Mouse (Mus musculus) thymus, adult 18-20 months (tissue): ENCODE results near the gene Tmco1.

ENCODE experiments used
- DNase-seq, 2 experiments: peaks; one replicate each; pipeline ENCODE4 v3.0.0; 2022; ENCODE audit warnings: mixed read lengths in 2 of 2

Tmco1 gene

DNA sequence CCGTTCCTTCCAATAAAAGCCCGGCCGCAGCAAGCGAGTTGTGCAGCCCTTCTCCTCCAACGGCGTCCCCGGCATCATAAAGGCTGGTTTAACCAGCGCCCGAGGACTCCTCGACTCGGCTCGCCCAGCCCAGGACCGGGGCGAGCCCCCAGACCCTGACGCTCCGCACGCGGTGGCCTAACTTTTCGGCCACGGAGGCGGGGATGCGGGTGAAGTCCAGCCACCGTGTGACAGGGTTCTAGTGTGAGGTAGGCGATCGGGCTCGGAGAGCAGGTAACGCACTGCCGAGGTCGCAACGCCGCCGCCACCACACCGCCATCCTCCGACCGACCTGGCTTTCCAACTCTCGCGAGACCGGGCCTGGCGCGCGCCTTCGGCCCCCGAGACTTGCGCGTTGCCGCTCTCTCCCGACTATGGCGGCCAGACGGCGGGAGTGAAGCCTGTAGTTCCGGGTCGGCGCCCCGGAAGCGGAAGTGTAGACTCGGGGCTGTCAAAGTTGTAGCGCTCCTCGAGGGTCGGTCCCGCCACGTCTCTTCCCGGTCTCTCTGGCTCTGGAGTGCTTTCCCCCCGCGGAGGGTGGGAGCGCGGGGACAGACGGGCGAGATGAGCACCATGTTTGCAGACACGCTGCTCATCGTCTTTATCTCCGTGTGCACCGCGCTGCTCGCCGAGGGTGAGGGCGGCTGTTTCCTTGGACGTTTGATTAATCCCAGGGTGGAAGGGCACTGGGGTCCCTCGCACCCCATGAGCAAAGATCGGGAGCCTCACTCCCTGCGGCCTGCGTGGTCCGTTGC is at the start of gene Tmco1:
Tmco1 (plus strand) TSS at position 118 of the 794 bp plus-strand sequence.
- peak; percentile 97 for DNase-seq

DNA sequence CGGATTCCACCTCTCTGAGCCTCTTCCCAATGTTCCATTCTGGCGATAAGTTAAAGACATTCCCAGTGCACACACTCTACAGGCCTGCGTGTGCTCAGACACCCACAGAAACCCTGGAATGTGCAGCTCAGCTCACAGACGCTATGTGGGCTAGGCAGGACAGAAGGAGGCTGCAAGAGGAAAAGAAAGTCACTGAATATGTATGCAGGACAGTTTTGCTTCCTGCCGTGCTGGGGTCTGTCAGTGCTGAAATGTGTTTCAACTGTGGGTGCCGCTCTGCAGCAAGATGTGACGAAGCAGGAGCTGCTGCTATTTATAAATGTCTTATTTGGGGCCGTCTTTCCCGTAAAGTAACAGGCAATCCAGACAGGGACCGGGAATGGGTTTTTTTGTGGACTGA is 48.5 kb upstream of the Tmco1 start:
- no peak for DNase-seq

DNA sequence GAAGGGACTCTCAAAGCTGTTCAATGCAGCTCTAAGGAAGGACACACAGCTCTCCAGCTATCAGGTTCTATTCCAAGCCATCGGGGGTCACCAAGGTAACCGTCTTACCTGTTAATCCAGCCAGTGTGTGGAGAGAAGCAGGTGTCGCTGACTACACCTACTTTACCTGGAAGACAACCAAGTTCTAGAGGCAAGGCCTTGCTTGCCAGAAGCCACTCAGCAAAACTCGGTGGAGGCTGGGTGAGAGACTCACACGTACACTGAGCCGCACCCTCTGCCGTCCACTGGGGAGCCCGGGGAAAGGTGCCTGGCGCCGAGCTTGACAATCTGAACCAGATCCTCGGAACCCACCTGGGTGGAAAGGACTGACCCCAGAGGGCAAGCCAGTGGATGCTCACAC is 46.4 kb upstream of the Tmco1 start:
- no peak for DNase-seq

DNA sequence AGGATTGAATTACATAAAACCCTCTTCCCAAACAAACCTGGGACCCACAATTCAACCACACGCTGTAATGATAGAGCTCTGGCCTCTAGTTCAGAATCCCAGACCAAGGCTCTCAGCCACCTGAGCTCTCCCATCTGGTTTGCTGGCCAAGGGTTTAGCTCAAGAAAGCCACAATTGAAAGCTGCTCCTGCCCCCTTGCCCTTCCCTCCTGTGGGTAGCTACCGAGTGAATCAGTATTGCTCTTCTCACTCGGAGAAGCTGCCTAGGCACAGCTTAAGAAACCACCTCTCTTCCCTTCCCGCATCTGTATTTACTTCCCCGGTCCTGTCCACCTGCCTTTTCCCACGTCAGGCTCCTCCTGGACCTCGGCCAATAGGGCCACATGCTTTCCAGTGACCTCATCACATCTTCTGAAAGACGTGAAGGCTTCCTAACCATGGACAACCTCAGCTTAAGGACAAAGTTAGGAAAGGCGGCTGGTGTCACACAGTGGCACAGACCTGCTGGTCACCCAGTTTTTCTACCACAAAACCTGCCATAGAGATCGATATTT is 45.6 kb upstream of the Tmco1 start:
- DNase-seq = no peak

DNA sequence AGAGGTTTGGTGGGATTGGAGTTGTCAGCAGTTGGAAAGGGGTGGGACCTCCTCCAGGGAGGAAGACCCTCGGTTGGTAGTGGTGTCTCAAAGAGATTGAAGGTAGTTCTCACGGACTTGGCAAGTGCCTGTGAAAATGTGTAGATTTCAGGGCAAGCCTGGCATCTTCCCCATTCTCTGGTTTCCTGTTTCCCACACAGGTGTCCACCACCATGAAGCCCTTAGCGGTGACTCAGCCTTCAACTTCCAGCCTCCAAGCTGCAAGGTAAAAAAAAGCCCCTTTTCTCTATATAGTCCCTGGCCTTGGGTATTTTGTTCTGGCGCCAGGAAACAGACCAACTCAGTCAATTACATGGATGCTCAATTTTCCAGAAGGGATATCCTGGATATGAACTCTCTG is 42.8 kb upstream of the Tmco1 start:
- DNase-seq = no peak

DNA sequence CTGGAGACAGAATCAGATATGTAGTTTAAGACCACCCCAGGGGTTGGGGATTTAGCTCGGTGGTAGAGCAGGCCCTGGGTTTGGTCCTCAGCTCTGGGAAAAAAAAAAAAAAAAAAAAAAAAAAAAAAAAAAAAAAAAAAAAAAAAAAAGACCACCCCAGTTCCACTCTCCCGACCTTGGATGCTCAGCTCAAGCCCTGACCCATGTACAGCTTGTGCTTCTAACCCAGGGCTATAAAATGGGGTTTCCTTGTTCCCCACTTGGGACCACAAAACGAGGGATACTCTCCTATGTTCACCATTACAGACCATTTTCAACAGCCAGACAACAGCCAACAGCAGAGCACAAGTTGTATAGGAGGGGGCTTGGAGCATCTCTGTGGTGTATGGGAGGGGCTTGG is 41.5 kb upstream of the Tmco1 start:
- no peak for DNase-seq

DNA sequence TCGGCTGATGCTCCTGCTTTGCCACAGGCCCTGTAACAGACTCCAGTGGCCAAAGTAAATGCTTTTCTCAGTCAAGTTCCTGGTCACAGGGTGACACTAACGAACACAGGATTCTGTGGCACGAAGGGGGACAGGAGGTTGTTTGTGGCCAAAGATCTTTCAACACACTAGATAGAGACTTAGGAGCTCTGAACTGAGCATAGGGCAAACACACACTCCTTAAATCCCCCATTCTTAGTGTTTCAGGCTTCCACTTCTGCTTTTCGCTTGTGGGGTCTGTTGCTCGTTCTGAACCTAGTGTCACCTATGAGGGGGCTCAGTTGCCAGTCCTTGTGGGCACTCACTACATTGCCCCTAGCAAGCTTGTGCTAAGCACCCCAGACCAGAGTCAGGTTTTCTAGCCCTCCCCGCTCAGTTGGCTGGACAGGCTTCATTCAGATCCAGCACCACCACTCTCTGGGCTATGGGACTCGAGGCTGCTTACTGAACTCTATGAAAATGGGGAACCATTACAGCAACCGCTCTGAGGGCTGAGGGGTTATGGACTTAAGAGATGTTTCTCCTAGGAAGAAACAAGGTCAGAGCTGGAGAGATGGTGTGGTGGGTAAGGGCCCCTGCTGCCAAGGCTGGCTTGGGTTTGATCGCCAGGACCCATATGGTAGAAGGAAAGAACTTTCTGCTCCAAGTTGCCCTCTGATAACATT is 39.7 kb upstream of the Tmco1 start:
- DNase-seq = no peak

DNA sequence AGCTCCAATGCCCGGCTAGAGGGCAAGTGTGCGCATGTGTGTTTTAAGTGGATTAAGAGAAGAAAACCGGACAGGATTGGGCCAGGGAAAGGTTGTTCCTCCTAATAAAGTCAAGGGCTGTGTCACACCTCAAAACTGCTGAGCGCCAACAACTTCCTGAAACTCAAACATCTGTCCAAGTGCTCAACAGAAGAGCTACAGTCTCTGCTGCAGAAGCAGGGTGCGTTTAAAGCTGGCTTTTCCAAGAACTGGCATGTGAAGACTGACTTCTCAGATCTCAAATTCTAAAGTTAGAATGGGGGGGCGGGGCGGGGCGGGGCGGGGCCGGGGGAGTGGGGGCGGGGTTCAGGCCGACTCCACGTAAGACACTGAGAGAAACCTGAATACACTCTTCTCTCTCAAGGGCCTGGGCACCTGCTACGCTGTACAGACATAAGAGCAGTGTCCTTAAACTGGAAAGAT is 38.8 kb upstream of the Tmco1 start:
- DNase-seq = no peak

DNA sequence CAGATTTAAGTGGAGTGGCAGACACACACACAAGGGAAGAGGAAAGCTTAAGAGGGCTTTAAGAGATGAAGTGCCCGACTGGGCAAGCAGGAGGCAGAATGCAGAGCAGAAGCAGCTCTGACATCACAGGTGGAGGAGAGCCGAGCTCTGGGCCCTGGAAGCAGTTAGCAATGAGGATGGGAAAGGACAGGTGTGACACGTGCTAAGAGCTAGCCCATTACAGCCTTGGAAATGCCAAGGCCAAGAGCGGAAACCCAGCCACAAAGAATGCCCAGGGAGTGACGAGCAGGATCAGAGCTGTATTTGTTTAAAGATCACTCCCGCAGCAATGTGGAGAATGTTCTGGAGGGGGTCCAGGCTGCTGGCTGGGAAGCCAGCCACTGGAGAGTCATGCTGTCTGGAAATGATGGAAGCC is 38.3 kb upstream of the Tmco1 start:
- DNase-seq = no peak

DNA sequence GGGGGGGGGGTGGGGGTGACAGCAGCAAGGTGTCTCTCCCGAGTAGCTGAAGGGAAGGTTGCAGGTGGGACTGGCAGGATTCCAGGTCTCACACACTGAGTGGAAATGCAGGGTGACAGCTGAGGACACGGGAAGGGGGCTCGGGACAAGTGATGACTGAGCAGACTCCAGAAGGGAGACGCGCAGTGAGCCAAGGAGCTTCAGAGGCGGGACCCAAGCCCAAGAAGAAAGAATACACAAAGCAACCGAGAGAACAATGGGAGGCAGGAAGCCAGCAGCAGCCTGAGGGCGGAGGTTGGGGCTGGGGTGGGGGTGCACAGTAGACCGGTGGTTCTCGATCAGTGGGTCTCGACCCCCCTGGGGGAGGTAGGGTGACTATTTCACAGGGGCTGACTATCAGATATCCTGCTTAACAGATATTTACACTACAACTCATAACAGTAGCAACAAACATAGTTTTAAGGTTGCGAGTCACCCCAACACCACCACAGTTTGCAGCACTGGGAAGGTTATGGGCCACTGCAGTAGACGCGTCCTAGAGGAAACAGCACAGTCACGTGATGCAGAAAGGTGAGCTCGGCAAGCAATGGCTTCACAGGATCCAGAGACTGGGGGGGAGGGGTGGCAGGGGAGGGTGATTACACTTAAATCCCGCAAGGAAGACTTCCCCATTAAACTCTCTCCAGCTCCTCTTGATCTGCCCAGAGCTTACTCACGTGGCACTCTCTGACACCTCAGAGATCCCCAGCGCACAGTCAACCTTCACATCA is 37.7 kb upstream of the Tmco1 start:
- peak; percentile 49 to 62 for DNase-seq

DNA sequence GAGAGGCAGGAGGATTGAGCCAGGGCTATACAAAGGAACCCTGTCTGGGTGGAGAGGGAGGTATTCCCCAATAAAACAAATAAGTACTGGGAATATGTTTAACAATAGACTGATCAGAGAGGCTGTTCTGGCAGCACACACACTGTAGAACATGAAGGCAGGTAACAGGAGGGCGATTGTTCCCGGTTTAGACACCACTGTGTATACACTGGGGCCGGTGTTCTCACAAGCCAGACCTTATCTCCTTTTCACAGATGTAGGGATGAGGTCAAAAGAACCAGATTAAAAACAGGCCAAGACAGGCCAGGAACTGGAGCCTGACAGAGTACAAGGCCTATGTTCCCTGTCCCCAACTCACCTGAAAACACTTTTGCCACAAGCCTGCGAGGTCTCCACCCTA is 36.9 kb upstream of the Tmco1 start:
- DNase-seq = no peak

DNA sequence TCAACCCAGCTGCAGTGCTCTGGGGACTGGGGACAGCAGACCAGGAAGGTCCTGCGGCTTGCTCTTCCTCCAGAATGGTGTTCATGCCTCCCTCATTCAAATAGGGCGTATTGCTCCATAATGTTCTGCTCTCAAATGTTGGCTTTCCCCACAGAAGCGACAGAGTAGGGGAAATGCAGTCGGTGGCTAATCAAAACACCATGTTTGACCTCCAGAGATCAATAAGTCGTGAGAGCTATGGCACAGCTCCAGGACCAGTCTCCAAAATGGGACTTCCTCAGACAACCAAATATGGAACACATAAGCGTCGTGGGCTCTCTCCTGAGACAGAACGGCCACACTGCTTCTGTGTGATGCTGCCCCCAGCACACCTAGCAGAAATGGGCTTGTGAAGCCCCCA is 36.3 kb upstream of the Tmco1 start:
- no peak for DNase-seq

DNA sequence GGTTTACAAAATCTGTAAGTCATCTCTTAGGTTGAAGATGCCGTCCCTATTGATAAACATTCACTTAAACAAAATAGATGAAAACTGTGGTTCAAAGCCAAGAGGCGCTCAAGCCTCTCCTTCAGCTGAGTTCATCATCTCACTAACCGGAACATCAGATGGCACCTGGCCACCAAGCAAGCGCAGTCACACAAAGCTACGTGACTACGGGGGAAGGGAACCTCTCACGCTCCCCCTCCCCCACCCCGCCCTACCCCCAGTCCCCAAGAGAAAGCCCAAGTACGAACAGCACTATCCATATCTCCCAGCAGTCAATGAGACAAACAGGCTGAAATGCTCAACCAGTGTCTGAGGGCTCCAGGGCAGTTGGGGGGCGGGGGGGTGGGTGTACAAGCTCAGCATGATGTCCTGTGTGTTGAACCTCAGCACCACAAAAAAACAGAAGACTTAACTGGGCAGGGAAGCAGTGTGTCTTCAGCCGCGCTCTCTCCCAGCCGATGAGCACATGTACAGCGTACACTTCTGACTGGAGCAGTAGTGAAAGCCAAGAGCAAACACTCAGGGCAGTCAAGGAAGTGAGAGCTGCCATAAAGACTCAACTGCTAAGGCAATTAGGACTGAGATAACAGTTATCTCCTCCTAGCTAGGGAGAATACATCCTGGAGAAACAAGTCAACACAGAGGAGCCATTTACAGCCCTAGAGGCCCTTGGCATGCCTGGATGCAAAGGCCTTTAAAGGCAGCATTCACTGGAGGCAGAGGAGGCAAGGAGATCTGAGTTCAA is 34.6 kb upstream of the Tmco1 start:
- DNase-seq = no peak

DNA sequence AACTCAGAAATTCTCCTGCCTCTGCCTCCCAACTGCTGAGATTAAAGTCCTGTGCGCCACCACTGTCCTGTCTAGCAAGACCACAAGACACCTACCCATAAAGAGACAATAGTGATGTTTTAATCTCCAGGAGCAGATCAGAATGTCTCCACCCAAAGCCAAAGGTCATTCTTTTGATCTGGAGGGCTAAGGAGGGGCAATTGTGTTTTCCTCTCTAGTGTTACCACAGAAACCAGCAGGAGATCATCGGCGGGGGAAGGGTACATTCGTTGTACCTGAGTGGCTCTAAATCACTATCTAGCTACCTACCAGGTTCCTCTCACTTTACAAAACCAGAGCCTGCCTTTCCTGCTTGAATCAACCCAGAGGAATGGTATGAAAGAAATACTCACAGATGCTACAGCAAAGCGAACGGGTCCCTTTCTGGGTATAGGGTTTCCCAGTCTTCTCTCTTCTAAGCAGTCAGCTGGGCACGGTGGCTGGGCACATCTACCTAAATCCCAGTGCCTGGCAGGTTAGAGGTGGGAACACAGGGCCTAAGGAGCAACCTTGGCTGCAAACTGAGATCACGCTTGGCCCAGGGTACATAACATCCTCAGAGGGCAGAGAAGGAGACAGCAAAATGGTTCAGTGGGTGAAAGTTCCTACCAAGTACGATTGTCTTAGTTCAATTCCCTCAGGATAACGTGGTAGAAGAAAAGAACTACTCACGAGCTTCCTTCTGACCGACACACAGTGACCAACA is 33.4 kb upstream of the Tmco1 start:
- no peak for DNase-seq

DNA sequence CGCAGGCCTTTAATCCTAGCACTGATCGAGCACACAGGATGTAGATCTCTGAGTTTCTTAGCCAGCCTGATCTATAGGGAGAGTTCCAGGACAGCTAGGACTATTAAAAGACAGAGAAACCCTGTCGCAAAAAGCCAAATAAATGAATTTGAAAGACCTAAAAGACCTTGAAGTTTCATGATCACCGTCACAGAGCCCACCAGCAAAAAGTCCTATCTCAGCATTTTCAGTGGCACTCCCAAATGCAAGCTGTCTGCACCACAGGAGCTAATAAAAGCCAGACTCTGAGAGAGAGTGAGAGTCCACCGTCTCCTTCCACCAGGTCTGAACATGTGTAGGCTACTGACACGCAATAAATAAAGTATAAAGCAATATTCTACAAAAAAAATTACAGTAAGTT is 29.8 kb upstream of the Tmco1 start:
- no peak for DNase-seq

DNA sequence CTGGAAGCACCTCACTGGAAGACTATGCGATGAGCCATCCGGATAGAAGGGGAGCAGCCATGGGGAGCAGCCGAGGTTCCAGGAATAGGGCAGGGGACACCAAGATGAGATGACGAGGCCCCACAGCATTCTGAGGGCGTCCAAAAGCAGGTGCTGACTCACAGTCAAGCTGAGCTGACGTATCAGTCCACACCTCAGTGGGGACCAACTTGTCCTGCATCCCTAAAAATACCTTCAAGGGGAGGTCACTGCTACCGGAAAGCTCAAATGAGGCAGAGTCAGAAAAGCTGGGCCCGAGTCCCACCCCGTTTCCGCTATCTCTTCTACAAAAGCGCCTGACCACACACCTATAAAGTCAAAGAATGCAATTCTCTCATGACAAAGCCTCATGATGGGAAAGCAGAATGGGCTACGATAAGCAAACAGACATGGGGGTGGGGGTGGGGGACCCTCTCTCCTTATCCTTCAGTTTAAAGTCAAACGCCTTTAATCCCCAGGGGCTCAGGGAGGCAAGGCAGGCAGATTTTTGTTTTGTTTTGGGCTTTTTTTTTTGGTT is 28.9 kb upstream of the Tmco1 start:
- no peak for DNase-seq

DNA sequence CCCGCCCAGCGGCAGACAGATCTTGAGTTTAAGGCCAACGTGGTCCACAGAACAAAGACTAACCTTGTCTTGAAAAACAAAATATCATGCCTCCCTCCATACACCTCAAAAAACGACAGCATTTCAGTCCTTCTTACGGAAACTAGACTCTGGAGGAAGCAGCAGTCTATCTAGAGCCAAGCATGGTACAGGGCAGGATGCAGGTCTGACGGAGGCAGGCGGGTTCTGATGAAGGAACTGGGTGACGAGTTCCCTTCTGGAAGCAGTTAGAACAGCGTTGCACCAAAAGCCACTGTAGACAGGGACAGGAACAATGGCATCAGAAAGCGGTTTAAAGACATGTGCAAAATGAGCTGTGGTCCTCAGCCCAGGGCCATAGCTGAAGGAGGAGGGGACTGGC is 28.1 kb upstream of the Tmco1 start:
- DNase-seq = no peak

DNA sequence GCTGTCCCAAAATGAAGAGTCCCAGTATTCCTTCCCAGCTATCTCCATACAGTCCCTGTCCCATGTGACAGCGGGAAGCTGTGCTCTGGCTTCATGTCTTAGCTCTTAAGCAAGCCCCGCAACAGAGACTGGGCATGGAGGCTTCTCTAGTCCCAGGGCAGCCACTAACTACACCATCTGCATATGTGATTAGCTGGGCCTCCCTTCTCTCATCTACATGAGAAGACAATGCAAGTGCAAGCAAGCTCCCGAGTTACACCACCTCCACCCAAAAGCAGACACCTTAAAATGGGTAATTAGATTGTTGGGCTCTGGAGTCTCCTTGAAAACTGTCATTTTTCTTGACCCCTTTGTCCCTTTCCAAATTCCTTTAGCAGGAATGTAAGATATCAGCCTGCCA is 26.1 kb upstream of the Tmco1 start:
- DNase-seq = no peak

DNA sequence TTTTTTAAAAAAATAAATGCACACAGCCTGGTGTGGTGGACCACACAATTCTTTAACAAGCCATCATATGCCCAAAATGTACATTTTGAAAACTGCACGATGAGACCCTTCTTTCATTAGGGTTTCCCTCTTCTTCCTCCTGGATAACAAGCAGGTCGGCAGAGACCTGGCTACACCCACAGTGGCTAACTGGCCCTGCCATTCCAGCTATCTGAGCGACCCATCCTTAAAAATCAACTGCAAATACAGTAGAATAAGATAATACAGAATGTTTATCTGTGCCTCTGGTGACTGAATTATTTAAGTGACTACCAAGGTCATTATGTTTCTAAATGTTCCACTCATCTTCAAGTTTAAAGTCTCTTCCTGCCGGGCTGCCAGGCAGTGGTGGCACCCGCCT is 25.4 kb upstream of the Tmco1 start:
- no peak for DNase-seq

DNA sequence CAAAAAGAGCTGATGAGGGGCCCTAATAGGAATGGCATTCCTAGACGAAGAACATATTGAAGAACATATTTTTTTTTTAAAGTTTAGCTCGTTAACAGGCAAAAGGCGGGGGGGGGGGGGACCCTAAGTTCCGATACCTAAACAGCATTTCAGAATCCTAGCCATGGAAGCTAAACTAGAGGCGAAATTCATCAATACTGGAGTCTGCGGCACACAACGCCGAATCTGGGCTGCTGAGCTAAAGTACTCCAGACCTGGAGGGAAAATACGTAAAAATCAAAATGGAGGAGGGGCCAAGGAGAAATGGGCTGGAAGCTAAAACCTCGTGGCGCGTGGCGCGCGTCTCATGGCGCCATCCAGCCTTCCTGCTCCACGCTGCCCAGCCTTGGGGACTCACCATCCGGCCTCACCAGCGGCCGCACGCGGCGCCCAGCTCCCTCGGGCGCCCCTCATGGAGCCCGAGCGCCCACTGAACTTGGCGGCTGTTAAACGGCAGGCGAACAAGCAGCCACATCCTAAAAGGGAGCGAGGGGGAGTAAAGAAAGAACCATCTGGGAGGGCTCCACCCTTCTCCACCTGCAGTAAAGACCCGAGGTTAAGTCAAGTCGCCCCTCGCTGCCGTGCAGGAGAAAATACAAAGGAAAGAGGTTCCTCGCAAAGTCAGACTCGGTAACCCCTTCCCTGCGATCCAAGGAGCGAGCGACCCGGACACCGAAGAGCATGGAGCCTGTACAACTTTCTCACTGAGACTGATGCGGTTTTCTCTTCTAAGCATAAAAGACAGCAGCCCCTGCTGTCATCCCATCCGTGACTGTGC is 24.5 kb upstream of the Tmco1 start:
- peak; percentile 54 to 67 for DNase-seq
